Mouse (Mus musculus) lung, embryonic 15.5 days (tissue): ENCODE measurements around the gene Samd4b. TPM values are rescaled to one million over a fixed set of nuclear protein-coding genes. Genes with fewer than 3 reads are reported as not detected.

ENCODE experiments used
- ATAC-seq: fragments of 200-750 bp; cut with Nextera tagmentation; 2 replicates; pipeline ENCODE4 v1.8.0; 2017; ENCODE audit warnings: moderate number of reproducible peaks, borderline replicate concordance; ENCODE audit not compliant: low FRiP score, low TSS enrichment; ENCODE audit errors: extremely low read depth
- H3K27ac ChIP-seq: fragments of 300-500 bp; sonication (generic); 2 replicates; pipeline ENCODE4 v1.5.1; 2015; ENCODE audit warnings: moderate library complexity, mild to moderate bottlenecking, inconsistent platforms
- H3K27me3 ChIP-seq: fragments of 300-500 bp; sonication (generic); 2 replicates; pipeline ENCODE4 v1.6.1; 2015; ENCODE audit warnings: inconsistent platforms
- H3K36me3 ChIP-seq: fragments of 300-500 bp; sonication (generic); 2 replicates; pipeline ENCODE4 v1.6.1; 2015; ENCODE audit warnings: inconsistent platforms
- H3K4me1 ChIP-seq: fragments of 300-500 bp; sonication (generic); 2 replicates; pipeline ENCODE4 v1.6.1; 2015; ENCODE audit warnings: inconsistent platforms
- H3K4me2 ChIP-seq: fragments of 300-500 bp; sonication (generic); 2 replicates; pipeline ENCODE4 v1.6.1; 2015; ENCODE audit warnings: inconsistent platforms, mild to moderate bottlenecking, moderate library complexity
- H3K4me3 ChIP-seq: fragments of 300-500 bp; sonication (generic); 2 replicates; pipeline ENCODE4 v1.5.1; 2015; ENCODE audit warnings: mild to moderate bottlenecking, inconsistent platforms
- H3K9ac ChIP-seq: fragments of 300-500 bp; sonication (generic); 2 replicates; pipeline ENCODE4 v1.6.1; 2015; ENCODE audit warnings: inconsistent platforms
- H3K9me3 ChIP-seq: fragments of 300-500 bp; sonication (generic); 2 replicates; pipeline ENCODE4 v1.6.1; 2016; ENCODE audit warnings: inconsistent platforms
- WGBS: fragments of 180-500 bp; shearing (Covaris S2); methylation state at CpG from one replicate; pipeline ENCODE4 v1.1.7; 2015; 5-methylcytosine and 5-hydroxymethylcytosine counted together
- polyA plus RNA-seq: library from polyadenylated mRNA; unstranded; fragments of >200 nt; fragmentation: Nextera tagmentation; extraction: Ambion mirVana; gene quantifications from 2 replicates; pipeline ENCODE4 v1.2.1, GENCODE M21; 2015

Gene Samd4b
- polyA plus RNA-seq, 1 experiment from 2014 or later: 21.3 TPM

- Histone ChIP-seq H3K4me3 (no peak overlapping the region), H3K9me3 (no peaks in the 10 kb centered on the region), H3K4me2 (no peak overlapping the region), H3K27ac (no peak overlapping the region), H3K36me3 (peaks cover 33% of the 10 kb centered on the region), H3K9ac (no peak overlapping the region), H3K4me1 (peaks cover 36% of the 10 kb centered on the region), H3K27me3 (no peaks in the 10 kb centered on the region)
- ATAC-seq: no peak
- 90% methylated on average over 9 of the region's 9 CpGs for WGBS
Observed at GRCm38 (mm10) chr7:28385196-28385595, 212.7 kb downstream of the Samd4b start.

GRCm38 (mm10) chr7:28384162-28384561, 213.8 kb downstream of the Samd4b start:
- Histone ChIP-seq H3K27me3 (no peaks in the 10 kb centered on the region), H3K9ac (no peak overlapping the region), H3K4me1 (peaks cover 46% of the 10 kb centered on the region), H3K36me3 (peaks cover 25% of the 10 kb centered on the region), H3K4me2 (no peak overlapping the region), H3K4me3 (no peak overlapping the region), H3K27ac (no peak overlapping the region), H3K9me3 (no peaks in the 10 kb centered on the region)
- no peak for ATAC-seq
- 74% methylated on average over 6 of the region's 6 CpGs for WGBS

- no peak for ATAC-seq
- H3K4me1 ChIP-seq: peaks cover 47% of the 10 kb centered on the region
- peak overlapping the region; percentile 98 for H3K27ac ChIP-seq
- no peak overlapping the region for H3K4me3 ChIP-seq
- no peaks in the 10 kb centered on the region for H3K27me3 ChIP-seq
- H3K9me3 ChIP-seq: no peaks in the 10 kb centered on the region
- H3K4me2 ChIP-seq: no peak overlapping the region
- 70% methylated on average over 4 of the region's 4 CpGs for WGBS
- no peak overlapping the region for H3K9ac ChIP-seq
- peaks cover 19% of the 10 kb centered on the region for H3K36me3 ChIP-seq
Observed at GRCm38 (mm10) chr7:28383606-28384005, 214.3 kb downstream of the Samd4b start.

- peaks cover 49% of the 10 kb centered on the region for H3K4me1 ChIP-seq
- H3K27me3 ChIP-seq: no peaks in the 10 kb centered on the region
- no peak for ATAC-seq
- H3K27ac ChIP-seq: peak overlapping the region; percentile 98
- H3K9ac ChIP-seq: no peak overlapping the region
- peaks cover 13% of the 10 kb centered on the region for H3K36me3 ChIP-seq
- no peak overlapping the region for H3K4me3 ChIP-seq
- no peaks in the 10 kb centered on the region for H3K9me3 ChIP-seq
- 49% methylated on average over 11 of the region's 11 CpGs for WGBS
- peak overlapping the region; percentile 63; the same call in 1 of the 2 replicates for H3K4me2 ChIP-seq
Observed at GRCm38 (mm10) chr7:28382981-28383396, 215.0 kb downstream of the Samd4b start.

GRCm38 (mm10) chr7:28382347-28382951, 215.5 kb downstream of the Samd4b start:
- ATAC-seq: no peak; the same call in 1 of the 2 replicates
- Histone ChIP-seq H3K9ac (no peak overlapping the region), H3K36me3 (peaks cover 8% of the 10 kb centered on the region), H3K9me3 (no peaks in the 10 kb centered on the region), H3K4me3 (peak overlapping the region; percentile 36; the same call in 1 of the 2 replicates), H3K4me2 (peak overlapping the region; percentile 63), H3K27ac (peak overlapping the region; percentile 98), H3K4me1 (peaks cover 54% of the 10 kb centered on the region), H3K27me3 (no peaks in the 10 kb centered on the region)
- 30% methylated on average over 10 of the region's 12 CpGs for WGBS

GRCm38 (mm10) chr7:28381938-28382337, 216.0 kb downstream of the Samd4b start:
- Histone ChIP-seq H3K27me3 (no peaks in the 10 kb centered on the region), H3K9me3 (no peaks in the 10 kb centered on the region), H3K4me1 (peaks cover 59% of the 10 kb centered on the region), H3K27ac (peak overlapping the region; percentile 98), H3K4me2 (peak overlapping the region; percentile 63), H3K36me3 (peaks cover 7% of the 10 kb centered on the region), H3K4me3 (peak overlapping the region; percentile 36), H3K9ac (peak overlapping the region; percentile 40)
- 0% methylated on average over 17 of the region's 20 CpGs for WGBS
- peak; percentile 75 for ATAC-seq

- 5% methylated on average over 30 of the region's 30 CpGs for WGBS
- Histone ChIP-seq H3K27ac (peak overlapping the region; percentile 98), H3K4me3 (peak overlapping the region; percentile 36), H3K9me3 (no peaks in the 10 kb centered on the region), H3K4me1 (peaks cover 62% of the 10 kb centered on the region), H3K4me2 (peak overlapping the region; percentile 63), H3K36me3 (peaks cover 7% of the 10 kb centered on the region), H3K27me3 (no peaks in the 10 kb centered on the region), H3K9ac (peak overlapping the region; percentile 40)
- peak; percentile 49 for ATAC-seq
Observed at GRCm38 (mm10) chr7:28381017-28381790, 216.7 kb downstream of the Samd4b start.

- WGBS: 45% methylated on average over 17 of the region's 17 CpGs
- Histone ChIP-seq H3K27me3 (no peaks in the 10 kb centered on the region), H3K4me3 (peak within 1 kb of the TSS; percentile 68), H3K36me3 (peaks cover 2% of the 10 kb centered on the region), H3K4me1 (peaks cover 66% of the 10 kb centered on the region), H3K4me2 (peak within 1 kb of the TSS; percentile 83), H3K9me3 (no peaks in the 10 kb centered on the region), H3K9ac (peak within 1 kb of the TSS; percentile 82), H3K27ac (peak within 1 kb of the TSS; percentile 98)
- ATAC-seq: no peak
Observed at GRCm38 (mm10) chr7:28380237-28381016, 217.5 kb downstream of the Samd4b start, which contains the start of gene Zfp36. Gene Zfp36 (minus strand): TSS chr7:28380253.

- Histone ChIP-seq H3K9ac (peak overlapping the region; percentile 82), H3K4me3 (peak overlapping the region; percentile 68), H3K27ac (peak overlapping the region; percentile 98), H3K4me2 (peak overlapping the region; percentile 83), H3K4me1 (peaks cover 73% of the 10 kb centered on the region), H3K9me3 (no peaks in the 10 kb centered on the region), H3K27me3 (no peaks in the 10 kb centered on the region), H3K36me3 (no peaks in the 10 kb centered on the region)
- 1% methylated on average over 53 of the region's 53 CpGs for WGBS
- peak; percentile 16 for ATAC-seq
Observed at GRCm38 (mm10) chr7:28378769-28379651, 218.9 kb downstream of the Samd4b start.

- no peaks in the 10 kb centered on the region for H3K9me3 ChIP-seq
Observed at GRCm38 (mm10) chr7:28378066-28378690, 219.8 kb downstream of the Samd4b start.

More at GRCm38 (mm10) chr7:28378066-28378690, 219.8 kb downstream of the Samd4b start:
- ATAC-seq: no peak
- H3K4me2 ChIP-seq: peak overlapping the region; percentile 83
- peak overlapping the region; percentile 82 for H3K9ac ChIP-seq
- H3K27me3 ChIP-seq: no peaks in the 10 kb centered on the region
- H3K4me3 ChIP-seq: peak overlapping the region; percentile 68
- 18% methylated on average over 32 of the region's 32 CpGs for WGBS
- peak overlapping the region; percentile 98 for H3K27ac ChIP-seq
- no peaks in the 10 kb centered on the region for H3K36me3 ChIP-seq
- peaks cover 74% of the 10 kb centered on the region for H3K4me1 ChIP-seq
